28 mouse cellular contexts compared by ENCODE assay signal in the genomic region with DNA sequence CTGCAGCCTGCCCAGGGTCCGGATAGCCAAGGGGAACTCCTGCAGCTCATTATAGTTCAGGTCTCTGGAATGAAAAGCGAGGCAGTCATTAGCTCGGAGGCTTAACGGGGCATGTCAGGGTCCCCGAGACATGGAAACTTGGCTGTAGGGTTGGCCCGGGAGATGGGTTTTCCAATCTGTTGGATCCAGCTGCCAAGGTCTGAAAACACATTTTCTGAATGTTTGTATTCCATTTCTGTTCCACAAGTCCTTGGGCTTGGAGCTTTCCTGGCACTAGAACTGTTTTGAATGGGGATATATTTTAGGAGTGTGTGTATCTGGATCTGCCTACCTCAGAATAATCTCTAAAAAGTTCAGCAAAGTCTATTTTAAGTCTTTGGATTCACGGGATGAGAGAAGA. TPM values are rescaled to one million over a fixed set of nuclear protein-coding genes. Genes with fewer than 3 reads are reported as not detected.
A peak's percentile ranks its signal among the peaks of the same experiment; 100 is the strongest.
DNase-seq lines count a peak whose midpoint lies in the region; ATAC-seq and TF ChIP-seq lines count a peak whose summit lies in the region.
"Had no signal": no experiment of that assay in that cellular context is flagged by ENCODE, and none has a peak within 500 bp of the region (broad histone marks: within the 10 kb centered on the region; RNA-seq: fewer than 3 reads in every experiment).

No protein-coding gene starts in this region.

- TF ChIP-seq EP300 in heart, adult 2 months (IDR thresholded peaks at IDR 0.05; ENCODE audit: insufficient read depth, low read depth, low read length) = no peak

- no peaks in the 10 kb centered on the region for H3K79me2 ChIP-seq in heart, adult 2 months (replicated peaks; ENCODE audit: control insufficient read depth, insufficient read depth, low read length)

- H3K9me3 ChIP-seq in heart, embryonic 10.5 days = no peaks in the 10 kb centered on the region
- H3K9me3 ChIP-seq: embryonic facial prominence, embryonic 12.5 days; forebrain, embryonic 12.5 days; G1E; heart, embryonic 13.5 days; stomach, embryonic 15.5 days had no signal

- H3K27me3 ChIP-seq in heart, adult 2 months (ENCODE audit: control insufficient read depth, insufficient read depth, low read length) = no peaks in the 10 kb centered on the region
- H3K27me3 ChIP-seq in heart, embryonic 10.5 days (ENCODE audit: insufficient read depth, poor library complexity, severe bottlenecking) = peaks cover 25% of the 10 kb centered on the region; the same call in 1 of the 2 replicates
- H3K27me3 ChIP-seq: embryonic facial prominence, embryonic 12.5 days; stomach, embryonic 15.5 days had no signal

- intact Hi-C loops in heart, adult 2 months (cut with DNase I) = no loop called here
- intact Hi-C loops in heart, postnatal 25 days (cut with DNase I) = no loop called here

- ATAC-seq in erythroblast, adult 5-6 weeks (replicated peaks; ENCODE audit: low FRiP score, poor library complexity, severe bottlenecking) = no peak
- ATAC-seq: hindbrain, postnatal 0 days; intestine, postnatal 0 days had no signal

- DNase-seq in heart, adult 2 months = peak in 1 of 2 experiments; percentile 33
- DNase-seq in heart, embryonic 10.5 days (ENCODE audit: low spot score) = no peak
- DNase-seq in Muller cell, postnatal 12 days (ENCODE audit: inconsistent ontology term) = peak; percentile 40
- DNase-seq in heart, adult 8-10 months (ENCODE audit: low spot score) = peak; percentile 26
- peak; percentile 12 for DNase-seq in heart, postnatal 25 days (ENCODE audit: low spot score)
- DNase-seq in adrenal gland, adult 8-10 months = no peak
- DNase-seq: adrenal gland, postnatal 10 days; B cell, adult 2 months; cerebellum, adult 2 months; cerebellum, postnatal 25 days; gastrocnemius, postnatal 10 days; layer of hippocampus, adult 9-11 months; lung, adult 18-20 months; midbrain, embryonic 14.5 days; right cerebral cortex, adult 18-20 months; right cerebral cortex, postnatal 4 days; thymus, adult 18-20 months; thymus, postnatal 36 days had no signal

- no peak overlapping the region for H3K4me3 ChIP-seq in heart, adult 2 months
- H3K4me3 ChIP-seq in heart, embryonic 10.5 days = no peak overlapping the region
- H3K4me3 ChIP-seq: embryonic facial prominence, embryonic 12.5 days; erythroblast, embryonic 14.5 days; forebrain, embryonic 12.5 days; heart, embryonic 13.5 days; left cerebral cortex, adult 2 months; stomach, embryonic 15.5 days had no signal

- no peak for TF ChIP-seq POLR2A in heart, adult 2 months (IDR thresholded peaks at IDR 0.05; ENCODE audit: insufficient read depth, low read depth, low read length)

- WGBS in heart, adult 2 months = 33% methylated on average over 7 of the region's 7 CpGs
- WGBS in heart, embryonic 10.5 days = 67% methylated on average over 7 of the region's 7 CpGs

- no peaks in the 10 kb centered on the region for H3K36me3 ChIP-seq in heart, adult 2 months (ENCODE audit: control insufficient read depth, insufficient read depth, low read length)
- H3K36me3 ChIP-seq in heart, embryonic 10.5 days = no peaks in the 10 kb centered on the region
- H3K36me3 ChIP-seq: embryonic facial prominence, embryonic 12.5 days; forebrain, embryonic 12.5 days; G1E; heart, embryonic 13.5 days; stomach, embryonic 15.5 days had no signal

- no peak for TF ChIP-seq CTCF in heart, adult 2 months (IDR thresholded peaks at IDR 0.05)

- no peak overlapping the region for H3K9ac ChIP-seq in heart, adult 2 months (ENCODE audit: low read depth, low read length)
- H3K9ac ChIP-seq: embryonic facial prominence, embryonic 12.5 days; forebrain, embryonic 12.5 days; heart, embryonic 13.5 days; stomach, embryonic 15.5 days had no signal

- H3K27ac ChIP-seq in heart, adult 2 months = peak overlapping the region; percentile 62
- no peak overlapping the region for H3K27ac ChIP-seq in heart, embryonic 10.5 days
- H3K27ac ChIP-seq: embryonic facial prominence, embryonic 12.5 days; forebrain, embryonic 12.5 days; heart, embryonic 13.5 days; hindbrain, postnatal 0 days; left cerebral cortex, adult 2 months; stomach, embryonic 15.5 days had no signal

- peaks cover 3% of the 10 kb centered on the region for H3K4me1 ChIP-seq in heart, adult 2 months (ENCODE audit: control insufficient read depth, insufficient read depth, low read length)
- H3K4me1 ChIP-seq in heart, embryonic 10.5 days = no peaks in the 10 kb centered on the region
- H3K4me1 ChIP-seq: stomach, embryonic 15.5 days had no signal

RNA-seq across cellular contexts. Expression of a gene that starts 43.3 kb away (rescaled TPM):
- total RNA-seq in heart, adult 2 months (2021) = 1 to 10 TPM; 5.9 TPM
- polyA plus RNA-seq in heart, adult 2 months (2012; rRNA removed) = 3.0 and 3.2 TPM in 2 replicates
- polyA plus RNA-seq in heart, embryonic 10.5 days (2016; fragmentation: Nextera tagmentation; extraction: Ambion mirVana) = 49.3 and 51.9 TPM in 2 replicates
- total RNA-seq in heart, adult 8-10 months (2022) = 1 to 10 TPM; 5.3 to 9.7 (median 7.4) TPM
- total RNA-seq in heart, postnatal 25 days (2021) = 1 to 10 TPM; 4.4 to 7.6 TPM
- 1 to 10 TPM in 2 of 4 experiments, under 1 TPM in 2; 0.70 to 1.7 (median 1.1) TPM for total RNA-seq in adrenal gland, adult 8-10 months (2022)
- total RNA-seq in erythroblast, adult 5-6 weeks (2015; ENCODE audit: low replicate concordance) = 26.3 and 43.6 TPM in 2 replicates
- total RNA-seq in erythroblast, adult 5-6 weeks (2017; ENCODE audit: low replicate concordance) = 7.8 and 24.8 TPM in 2 replicates

RNA-seq across cellular contexts. Expression of a gene that starts 50.0 kb away (rescaled TPM):
- total RNA-seq in heart, adult 2 months (2021) = 100 to 1,000 TPM; 150 to 161 TPM
- 55.4 and 84.2 TPM in 2 replicates for polyA plus RNA-seq in heart, adult 2 months (2012; rRNA removed)
- 15.2 and 24.5 TPM in 2 replicates for polyA plus RNA-seq in heart, embryonic 10.5 days (2016; fragmentation: Nextera tagmentation; extraction: Ambion mirVana)
- 100 to 1,000 TPM; 171 to 181 (median 179) TPM for total RNA-seq in heart, adult 8-10 months (2022)
- 100 to 1,000 TPM; 147 to 165 TPM for total RNA-seq in heart, postnatal 25 days (2021)
- total RNA-seq in adrenal gland, adult 8-10 months (2022) = 10 to 100 TPM; 10.3 to 23.7 (median 15.7) TPM
- 0.63 and 1.5 TPM in 2 replicates for total RNA-seq in erythroblast, adult 5-6 weeks (2015; ENCODE audit: low replicate concordance)
- total RNA-seq in erythroblast, adult 5-6 weeks (2017; ENCODE audit: low replicate concordance) = 5.2 and 5.9 TPM in 2 replicates

Comparison
In these comparisons a context has a peak if more than half of its experiments do, and no peak if none do; other contexts are left out.
1. DNase-seq: peak in Muller cell, postnatal 12 days (single experiment), heart, adult 8-10 months (single experiment) and heart, postnatal 25 days (single experiment); none in heart, embryonic 10.5 days (single experiment) and adrenal gland, adult 8-10 months (single experiment).
2. RNA of a gene that starts 50.0 kb away (total RNA-seq): 171 to 181 TPM in heart, adult 8-10 months, 147 to 165 TPM in heart, postnatal 25 days and 150 to 161 TPM in heart, adult 2 months; 10.3 to 23.7 TPM in adrenal gland, adult 8-10 months and 0.63 to 5.9 TPM in erythroblast, adult 5-6 weeks; every median in the first group is over 4 times any median in the second.